Mouse (Mus musculus): ENCODE data around the gene Hspb11. TPM values are rescaled to one million over a fixed set of nuclear protein-coding genes. Genes with fewer than 3 reads are reported as not detected.

The Hspb11 gene
- polyA plus RNA-seq (2014; fragmentation: Illumina TruSeq; extraction: RNeasy Lipid Tissue Mini Kit (QIAGEN cat#74804); ENCODE audit: low read depth, low replicate concordance) = 72.5 TPM

DNA sequence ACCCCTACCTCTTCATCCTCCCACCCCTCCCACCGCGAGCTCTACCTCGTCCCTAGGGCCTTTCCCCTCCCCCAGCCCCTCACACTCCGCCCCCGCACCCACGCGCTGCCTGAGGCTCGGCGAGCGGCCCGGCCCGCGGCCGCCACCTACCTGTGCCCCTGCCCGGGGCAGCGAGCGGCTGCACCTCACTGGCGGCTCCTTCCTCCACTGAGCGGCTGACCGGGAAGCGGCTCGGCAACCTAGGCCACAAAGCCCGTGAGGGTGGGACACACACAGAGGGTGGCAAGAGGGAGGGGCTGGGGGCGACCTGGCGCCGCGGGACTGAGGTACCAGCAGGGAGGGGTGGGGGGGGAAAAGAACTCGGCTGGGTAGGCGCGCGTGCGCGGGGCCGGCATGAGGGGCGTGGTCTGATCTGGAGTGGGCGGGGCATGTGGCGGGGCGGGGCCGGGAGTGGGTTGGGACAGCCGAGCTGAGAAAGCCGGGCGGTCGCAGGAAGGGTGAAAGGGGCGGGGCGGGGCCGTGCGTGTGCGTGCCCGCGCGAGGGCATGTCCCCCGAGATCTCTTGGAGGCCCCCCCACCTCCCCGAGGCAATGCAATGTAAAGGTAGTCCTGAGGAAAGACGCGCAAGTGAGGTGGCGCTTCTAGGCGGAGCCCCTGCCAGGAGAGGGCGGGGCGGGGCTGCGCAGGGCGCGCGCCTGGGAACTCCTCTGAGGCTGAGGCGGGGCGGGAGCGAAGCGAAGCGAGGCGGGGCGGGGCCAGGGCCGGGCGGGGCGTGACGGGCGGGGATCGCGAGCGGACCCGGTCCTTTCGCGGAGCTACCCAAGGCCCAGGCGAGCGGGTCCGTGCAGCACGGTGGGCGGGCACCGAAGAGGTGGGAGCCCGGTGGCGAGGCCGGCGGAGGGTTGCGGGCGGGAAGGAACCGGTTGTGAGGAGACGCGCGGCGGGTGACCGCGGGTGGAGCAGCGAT is at the start of gene Hspb11, which contains the start of gene Lrrc42:
Gene Hspb11, plus strand, starts transcription at position 469 of the 967 bp plus-strand sequence.
Gene Lrrc42, minus strand, starts transcription at position 408 of the 967 bp plus-strand sequence.

DNA sequence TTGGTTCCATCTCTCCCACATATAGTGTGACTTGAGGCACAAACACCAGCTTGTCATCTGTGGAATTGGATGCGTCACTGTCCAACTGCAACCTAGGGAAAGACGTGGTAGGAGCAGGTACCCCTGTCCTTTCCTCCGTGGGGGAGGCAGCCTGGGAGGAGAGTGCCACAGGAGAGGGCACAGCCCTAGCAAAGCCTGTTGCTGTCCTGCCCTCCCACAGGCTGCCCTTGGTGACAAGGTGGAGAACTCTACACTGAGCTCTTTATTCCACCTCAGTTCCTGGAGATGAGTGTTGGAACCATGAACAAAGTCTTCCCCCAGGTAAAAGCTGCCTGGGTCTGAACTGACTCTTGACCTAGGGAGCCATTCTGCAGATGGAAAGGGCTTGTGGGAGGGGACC is 44.5 kb upstream of the Hspb11 start, which contains the start of gene Ldlrad1:
Gene Ldlrad1, plus strand, starts transcription at position 301 of the 400 bp plus-strand sequence.

DNA sequence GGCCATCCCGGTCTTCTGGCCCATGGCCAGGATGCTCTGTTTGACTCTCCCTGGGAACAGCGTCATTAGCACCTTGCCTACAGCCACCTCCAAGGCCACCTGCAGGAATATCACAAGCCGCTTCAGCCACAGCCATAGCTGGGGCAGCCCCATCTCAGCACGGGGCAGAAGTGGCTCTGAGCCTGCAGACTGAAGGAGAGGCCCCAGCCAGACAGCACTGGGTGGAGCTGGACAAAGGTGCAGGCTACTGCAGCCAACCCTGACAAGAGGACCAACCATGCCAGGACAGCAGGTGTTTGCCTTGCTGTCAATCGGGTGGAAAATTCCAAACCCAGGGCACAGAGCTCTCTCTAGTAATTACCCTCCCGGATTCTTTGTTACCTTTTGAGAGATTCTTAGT is 53.6 kb downstream of the Hspb11 start, which contains the start of gene Dio1:
Gene Dio1, minus strand, starts transcription at position 204 of the 400 bp plus-strand sequence.

DNA sequence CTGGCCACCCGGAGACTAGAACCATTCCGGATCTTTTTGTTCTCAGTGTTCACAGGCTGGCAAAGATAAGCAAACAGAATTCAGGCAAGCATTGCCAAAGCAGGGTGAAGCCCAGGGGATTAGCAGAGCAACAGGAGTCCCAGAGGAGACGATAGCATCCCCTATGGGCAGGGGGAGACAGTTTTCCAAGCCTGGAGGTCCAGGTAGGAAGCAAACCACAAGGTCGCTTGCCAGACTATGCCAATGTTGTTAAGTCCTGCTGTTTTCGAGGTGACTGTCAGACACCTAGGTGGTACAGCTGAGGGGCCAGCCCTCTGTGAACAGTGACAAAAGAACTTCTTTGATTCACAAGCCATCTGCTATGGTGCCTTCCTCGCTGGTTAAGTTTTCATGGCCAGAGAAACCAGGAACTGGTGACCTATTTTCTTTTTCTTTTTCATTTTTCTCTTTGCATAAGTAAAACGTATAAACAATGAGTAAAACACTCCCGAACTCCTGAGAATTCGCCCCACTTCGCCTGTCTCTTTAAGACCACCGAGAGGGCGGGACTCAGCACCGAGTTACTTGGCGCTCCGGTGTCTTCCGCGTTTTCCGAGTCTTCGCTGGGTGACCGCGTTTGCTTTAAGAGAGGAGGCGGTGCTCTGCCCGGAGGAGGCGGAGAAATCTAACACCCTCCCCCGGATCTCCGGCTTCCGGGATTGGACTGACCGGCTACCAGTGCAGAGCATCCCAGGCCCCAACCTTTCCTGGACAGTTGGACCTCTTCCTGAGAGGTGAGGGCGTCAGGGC is 60.5 kb downstream of the Hspb11 start, which contains the start of gene Yipf1:
Gene Yipf1, plus strand, starts transcription at position 674 of the 789 bp plus-strand sequence.

Other genes starting within 250 kb of the Hspb11 start
- gene Mrpl37, start 186.7 kb upstream of the Hspb11 start, polyA plus RNA-seq (2014; fragmentation: Illumina TruSeq; extraction: RNeasy Lipid Tissue Mini Kit (QIAGEN cat#74804); ENCODE audit: low read depth, low replicate concordance) = 27.9 TPM
- gene Cyb5rl, start 186.6 kb upstream of the Hspb11 start, polyA plus RNA-seq (2014; fragmentation: Illumina TruSeq; extraction: RNeasy Lipid Tissue Mini Kit (QIAGEN cat#74804); ENCODE audit: low read depth, low replicate concordance) = 3.0 TPM
- gene Cdcp2, start 156.7 kb upstream of the Hspb11 start, polyA plus RNA-seq (2014; fragmentation: Illumina TruSeq; extraction: RNeasy Lipid Tissue Mini Kit (QIAGEN cat#74804); ENCODE audit: low read depth, low replicate concordance) = not detected
- gene Tmem59, start 75.2 kb upstream of the Hspb11 start, polyA plus RNA-seq (2014; fragmentation: Illumina TruSeq; extraction: RNeasy Lipid Tissue Mini Kit (QIAGEN cat#74804); ENCODE audit: low read depth, low replicate concordance) = 1,107 TPM
- gene Tceanc2, start 74.5 kb upstream of the Hspb11 start, polyA plus RNA-seq (2014; fragmentation: Illumina TruSeq; extraction: RNeasy Lipid Tissue Mini Kit (QIAGEN cat#74804); ENCODE audit: low read depth, low replicate concordance) = 30.9 TPM
- not detected for gene Ldlrad1, start 44.4 kb upstream of the Hspb11 start, polyA plus RNA-seq (2014; fragmentation: Illumina TruSeq; extraction: RNeasy Lipid Tissue Mini Kit (QIAGEN cat#74804); ENCODE audit: low read depth, low replicate concordance)
- 28.1 TPM for gene Lrrc42, start 61 bp upstream of the Hspb11 start, polyA plus RNA-seq (2014; fragmentation: Illumina TruSeq; extraction: RNeasy Lipid Tissue Mini Kit (QIAGEN cat#74804); ENCODE audit: low read depth, low replicate concordance)
- 147 TPM for gene Dio1, start 53.6 kb downstream of the Hspb11 start, polyA plus RNA-seq (2014; fragmentation: Illumina TruSeq; extraction: RNeasy Lipid Tissue Mini Kit (QIAGEN cat#74804); ENCODE audit: low read depth, low replicate concordance)
- 46.0 TPM for gene Yipf1, start 60.8 kb downstream of the Hspb11 start, polyA plus RNA-seq (2014; fragmentation: Illumina TruSeq; extraction: RNeasy Lipid Tissue Mini Kit (QIAGEN cat#74804); ENCODE audit: low read depth, low replicate concordance)
- gene Ndc1, start 114.2 kb downstream of the Hspb11 start, polyA plus RNA-seq (2014; fragmentation: Illumina TruSeq; extraction: RNeasy Lipid Tissue Mini Kit (QIAGEN cat#74804); ENCODE audit: low read depth, low replicate concordance) = 15.8 TPM
- not detected for gene Glis1, start 181.0 kb downstream of the Hspb11 start, polyA plus RNA-seq (2014; fragmentation: Illumina TruSeq; extraction: RNeasy Lipid Tissue Mini Kit (QIAGEN cat#74804); ENCODE audit: low read depth, low replicate concordance)